Comparison of ENCODE assay signal across 25 mouse cellular contexts in genomic region chr13:12092379-12093107, GRCm38 (mm10). TPM values are rescaled to one million over a fixed set of nuclear protein-coding genes. Genes with fewer than 3 reads are reported as not detected.
DNase-seq lines count a peak whose midpoint lies in the region; ATAC-seq and TF ChIP-seq lines count a peak whose summit lies in the region.
"Had no signal": no experiment of that assay in that cellular context is flagged by ENCODE, and none has a peak within 500 bp of the region (broad histone marks: within the 10 kb centered on the region; RNA-seq: fewer than 3 reads in every experiment).

No protein-coding gene starts in this region.

- WGBS in heart, embryonic 14.5 days, result 67% methylated on average over 11 of the region's 11 CpGs
- 26% methylated on average over 11 of the region's 11 CpGs for WGBS in cerebellum, adult 2 months

- H3K27me3 ChIP-seq in heart, embryonic 14.5 days (ENCODE audit: control insufficient read depth, insufficient read depth, low read length), result no peaks in the 10 kb centered on the region
- H3K27me3 ChIP-seq in cerebellum, adult 2 months (ENCODE audit: control insufficient read depth, insufficient read depth, low read length), result no peaks in the 10 kb centered on the region
- H3K27me3 ChIP-seq: CH12.LX; forebrain, embryonic 15.5 days; hindbrain, embryonic 15.5 days; limb, embryonic 12.5 days; liver, embryonic 12.5 days; Patski had no signal

- no peak for ATAC-seq in heart, embryonic 14.5 days (ENCODE audit: insufficient number of reproducible peaks, insufficient read depth, low FRiP score, low read depth)
- ATAC-seq: forebrain, embryonic 15.5 days; Patski had no signal

- H3K9me3 ChIP-seq in heart, embryonic 14.5 days (ENCODE audit: control insufficient read depth, low read length), result no peaks in the 10 kb centered on the region
- H3K9me3 ChIP-seq: embryonic facial prominence, embryonic 10.5 days; forebrain, embryonic 15.5 days; G1E; hindbrain, embryonic 15.5 days; limb, embryonic 12.5 days; liver, embryonic 12.5 days had no signal

- DNase-seq in heart, adult 8-10 months (ENCODE audit: low spot score), result no peak
- DNase-seq in cerebellum, adult 11 months, result peak; percentile 50
- DNase-seq in cerebellum, adult 2 months, result peak; percentile 62 to 77
- DNase-seq in cerebellum, postnatal 25 days, result peak; percentile 63 to 65
- no peak for DNase-seq in kidney, postnatal 14 days
- DNase-seq in neural tube, embryonic 10.5 days (ENCODE audit: extremely low spot score, low spot score), result no peak
- DNase-seq: adrenal gland, postnatal 36 days; B cell, adult 2 months; kidney, adult 8-10 months; kidney, postnatal 10 days; lung, adult 18-20 months; right cerebral cortex, postnatal 25 days; spleen, adult 18-20 months had no signal

- peaks cover 36 to 72% of the 10 kb centered on the region in 2 experiments for H3K4me1 ChIP-seq in heart, embryonic 14.5 days (ENCODE audit: control insufficient read depth in 2 of 2, insufficient read depth in 2 of 2, low read length in 2 of 2)
- H3K4me1 ChIP-seq in cerebellum, adult 2 months (ENCODE audit: control insufficient read depth, insufficient read depth, low read length), result peaks cover 46% of the 10 kb centered on the region
- H3K4me1 ChIP-seq: embryonic facial prominence, embryonic 10.5 days; forebrain, embryonic 15.5 days; hindbrain, embryonic 15.5 days; limb, embryonic 12.5 days had no signal

- peak overlapping the region; percentile 37 for H3K4me2 ChIP-seq in heart, embryonic 14.5 days (ENCODE audit: low read length)
- H3K4me2 ChIP-seq: forebrain, embryonic 15.5 days; hindbrain, embryonic 15.5 days; limb, embryonic 12.5 days; liver, embryonic 12.5 days; midbrain, embryonic 11.5 days had no signal

- H3K9ac ChIP-seq in heart, embryonic 14.5 days (ENCODE audit: low read length), result no peak overlapping the region
- H3K9ac ChIP-seq: forebrain, embryonic 15.5 days; hindbrain, embryonic 15.5 days; limb, embryonic 12.5 days; liver, embryonic 12.5 days had no signal

- TF ChIP-seq CTCF in cerebellum, adult 2 months (IDR thresholded peaks at IDR 0.05; ENCODE audit: borderline replicate concordance, insufficient read depth, low read depth, low read length), result no peak

- peak overlapping the region; percentile 35 to 48; a peak in 3 of 4 replicates for H3K27ac ChIP-seq in heart, embryonic 14.5 days (replicated peaks in 1 of 2; ENCODE audit: control insufficient read depth in 1 of 2, insufficient read depth in 1 of 2, low read depth in 2 of 2, low read length in 2 of 2)
- peak overlapping the region; percentile 17; the same call in 1 of the 2 replicates for H3K27ac ChIP-seq in cerebellum, adult 2 months (ENCODE audit: insufficient read depth, low read length)
- H3K27ac ChIP-seq: embryonic facial prominence, embryonic 10.5 days; forebrain, embryonic 15.5 days; hindbrain, embryonic 15.5 days; limb, embryonic 12.5 days; liver, embryonic 12.5 days had no signal

- H3K36me3 ChIP-seq in heart, embryonic 14.5 days (ENCODE audit: control insufficient read depth, insufficient read depth, low read length), result 0 out of 2 replicates have a peak, but pooled peaks cover 6% of the 10 kb centered on the region
- H3K36me3 ChIP-seq: embryonic facial prominence, embryonic 10.5 days; forebrain, embryonic 15.5 days; G1E; hindbrain, embryonic 15.5 days; limb, embryonic 12.5 days; liver, embryonic 12.5 days had no signal

- no peak for TF ChIP-seq POLR2A in cerebellum, adult 2 months (IDR thresholded peaks at IDR 0.05; ENCODE audit: borderline replicate concordance, insufficient read depth, low read length)

- H3K4me3 ChIP-seq in heart, embryonic 14.5 days (ENCODE audit: control insufficient read depth in 1 of 2, insufficient read depth in 1 of 2, low read depth in 1 of 2, low read length in 2 of 2), result no peak overlapping the region
- H3K4me3 ChIP-seq in cerebellum, adult 2 months (replicated peaks; ENCODE audit: insufficient read depth, low read depth, low read length), result no peak overlapping the region
- H3K4me3 ChIP-seq: embryonic facial prominence, embryonic 10.5 days; forebrain, embryonic 15.5 days; hindbrain, embryonic 15.5 days; limb, embryonic 12.5 days; liver, embryonic 12.5 days had no signal

RNA-seq across cellular contexts. Expression of gene Ryr2, which starts 14.2 kb away (rescaled TPM):
- 64.8 and 69.1 TPM in 2 replicates for polyA plus RNA-seq in heart, embryonic 14.5 days (2014; fragmentation: Nextera tagmentation; extraction: Ambion mirVana)
- 1,000 to 10,000 TPM in 3 of 4 experiments, 100 to 1,000 TPM in 1; 935 to 1,209 (median 1,093) TPM for total RNA-seq in heart, adult 8-10 months (2022)
- polyA plus RNA-seq in cerebellum, adult 2 months (2012; rRNA removed), result 59.8 and 65.4 TPM in 2 replicates
- total RNA-seq: hematopoietic stem cell, adult 5-6 weeks; monocyte, adult 5-6 weeks had no signal
- polyA plus RNA-seq: G1E, Patski had no signal

Comparison
In these comparisons a context has a peak if more than half of its experiments do, and no peak if none do; other contexts are left out.
1. DNase-seq: peak in cerebellum, adult 11 months (single experiment), cerebellum, adult 2 months (2 of 2) and cerebellum, postnatal 25 days (2 of 2); none in heart, adult 8-10 months (single experiment), kidney, postnatal 14 days (single experiment) and neural tube, embryonic 10.5 days (single experiment).